Mouse (Mus musculus) yolk sac, embryonic 10.5 days (tissue): ENCODE results near the gene Mipep.
A peak's percentile ranks its signal among the peaks of the same experiment; 100 is the strongest.

Experiments used
- DNase-seq: peaks from one replicate; pipeline ENCODE4 v3.0.0-alpha.2; 2017; ENCODE audit warnings: low spot score

Mipep gene

GRCm38 (mm10) chr14:60802026-60802425, 17.7 kb downstream of the Mipep start:
- no peak for DNase-seq

GRCm38 (mm10) chr14:60804978-60805377, 20.6 kb downstream of the Mipep start:
- no peak for DNase-seq

DNA sequence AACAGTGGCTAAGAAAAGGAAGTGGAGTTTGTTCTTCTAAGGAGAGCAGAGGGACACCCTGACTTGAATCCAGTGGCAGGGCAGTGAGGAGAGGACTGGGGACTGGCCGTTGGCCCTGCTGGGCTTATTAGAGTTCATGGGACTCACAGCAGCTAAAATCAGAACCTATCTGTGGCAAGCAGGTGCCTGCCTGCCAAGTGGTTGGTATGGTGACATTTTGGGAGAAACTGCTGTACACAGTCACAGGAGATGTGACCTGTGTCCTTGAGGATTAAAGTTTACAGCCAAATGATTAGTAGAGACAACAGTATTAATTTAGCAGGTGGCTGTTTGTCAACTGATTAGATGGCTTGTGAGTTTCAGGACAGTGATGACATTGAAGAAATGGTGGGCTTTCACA, 21.5 kb downstream of the Mipep start:
- no peak for DNase-seq

DNA sequence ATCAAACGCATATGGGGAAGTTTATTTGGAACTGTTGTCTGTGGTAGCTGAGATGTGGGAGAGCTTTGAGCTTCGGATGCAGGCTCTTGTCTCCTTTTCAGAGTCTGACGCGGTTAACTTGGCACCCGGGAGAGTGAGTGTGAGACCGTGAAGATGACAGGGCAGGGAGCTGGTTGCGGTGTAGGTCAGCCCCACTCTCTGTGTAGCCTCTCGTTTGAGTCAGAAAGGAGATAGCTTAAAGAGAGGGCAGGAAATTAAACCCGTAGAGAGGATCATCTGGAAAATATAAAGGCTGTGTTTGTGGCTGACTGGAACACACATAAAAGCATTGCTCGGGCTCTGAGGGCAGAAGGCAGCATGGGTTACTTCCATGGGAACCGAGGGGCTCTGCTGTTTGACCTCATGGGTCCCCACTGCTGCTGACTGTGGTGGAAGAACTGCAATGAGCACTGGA, 22.5 kb downstream of the Mipep start:
- peak; percentile 8 for DNase-seq

GRCm38 (mm10) chr14:60809881-60810280, 25.5 kb downstream of the Mipep start:
- no peak for DNase-seq

- no peak for DNase-seq
Observed at GRCm38 (mm10) chr14:60811547-60811946, 27.2 kb downstream of the Mipep start.

- no peak for DNase-seq
Observed at GRCm38 (mm10) chr14:60815098-60815497, 30.7 kb downstream of the Mipep start.

DNA sequence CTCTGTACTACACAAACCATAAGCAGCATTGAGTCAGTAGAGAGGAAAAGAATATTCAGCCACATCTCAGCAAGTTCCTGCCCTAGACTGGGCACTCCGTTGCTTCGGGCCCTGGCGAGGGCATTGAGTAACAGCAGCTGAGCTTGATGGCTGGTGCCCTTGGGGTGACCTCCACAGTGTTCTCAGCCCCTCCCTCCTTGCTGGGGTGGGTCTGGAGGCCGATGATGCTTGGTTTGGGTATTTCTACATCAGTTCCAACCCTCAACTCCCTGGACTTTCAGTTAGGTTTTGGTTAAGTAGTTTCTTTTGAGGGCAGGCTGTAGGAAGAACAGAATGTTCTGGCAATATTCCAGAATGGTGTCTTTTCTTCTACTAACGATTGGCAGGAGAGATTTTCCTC, 33.7 kb downstream of the Mipep start:
- DNase-seq = no peak

DNA sequence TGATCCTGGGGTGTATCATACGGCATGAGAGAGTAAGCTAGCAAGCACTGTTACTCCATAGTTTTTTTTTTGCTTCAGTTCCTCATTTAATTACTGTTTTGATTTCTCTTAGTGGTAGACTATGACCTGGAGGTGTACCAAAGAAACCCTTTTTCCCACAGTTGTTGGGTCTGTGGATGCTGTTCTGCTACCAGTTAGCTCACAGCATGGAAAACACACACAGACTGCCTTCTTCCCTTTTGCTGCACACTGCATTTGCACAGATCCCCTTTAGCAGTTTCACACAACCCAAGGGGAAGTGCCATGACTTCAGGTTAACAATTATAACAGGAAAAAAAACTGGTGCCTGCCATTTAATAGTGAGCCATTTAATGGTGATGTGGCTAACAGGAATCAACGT, 45.7 kb downstream of the Mipep start:
- no peak for DNase-seq

GRCm38 (mm10) chr14:60836709-60837108, 52.3 kb downstream of the Mipep start:
- DNase-seq = no peak

DNA sequence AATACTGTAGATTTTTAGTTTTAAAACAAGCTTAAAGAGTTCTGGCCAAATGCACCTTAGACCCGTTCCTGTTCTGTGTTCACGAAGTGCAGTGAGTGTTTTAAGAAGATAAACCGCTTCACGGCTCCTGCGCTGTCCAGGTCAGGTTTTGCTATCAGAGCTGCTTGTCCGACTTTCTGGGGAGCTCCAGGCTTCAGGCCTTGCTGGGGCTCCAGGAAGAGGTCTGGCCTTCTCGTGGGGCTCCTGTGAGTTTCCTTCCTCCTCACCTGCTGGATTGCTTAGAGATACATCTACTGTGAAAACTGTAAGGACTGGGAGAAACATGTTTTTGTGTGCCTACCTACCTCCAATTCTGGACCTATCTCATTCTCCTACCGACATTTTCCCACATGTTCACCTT, 55.3 kb downstream of the Mipep start:
- DNase-seq = no peak

GRCm38 (mm10) chr14:60841977-60842659, 57.7 kb downstream of the Mipep start:
- DNase-seq = no peak

- DNase-seq = no peak
Observed at GRCm38 (mm10) chr14:60843596-60843995, 59.2 kb downstream of the Mipep start.

GRCm38 (mm10) chr14:60845261-60846045, 61.1 kb downstream of the Mipep start:
- peak; percentile 30 for DNase-seq

DNA sequence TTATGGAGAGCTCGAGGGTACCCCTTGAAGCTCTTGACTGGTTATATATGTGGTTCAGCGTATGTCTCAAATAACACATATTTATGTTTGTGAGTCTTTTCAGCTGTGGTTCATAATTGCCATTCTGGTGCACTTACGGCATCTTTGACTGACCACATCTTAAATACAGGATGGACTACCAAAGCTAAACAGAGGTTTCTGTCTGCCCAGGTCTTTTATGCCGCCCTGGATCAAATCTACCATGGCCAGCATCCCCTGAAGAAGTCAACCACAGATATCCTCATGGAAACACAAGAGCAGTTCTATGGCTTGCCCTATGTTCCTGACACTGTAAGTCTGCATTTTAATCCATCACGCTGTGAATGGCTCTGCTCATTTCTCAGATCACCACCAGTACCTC, 61.8 kb downstream of the Mipep start:
- DNase-seq = no peak

DNA sequence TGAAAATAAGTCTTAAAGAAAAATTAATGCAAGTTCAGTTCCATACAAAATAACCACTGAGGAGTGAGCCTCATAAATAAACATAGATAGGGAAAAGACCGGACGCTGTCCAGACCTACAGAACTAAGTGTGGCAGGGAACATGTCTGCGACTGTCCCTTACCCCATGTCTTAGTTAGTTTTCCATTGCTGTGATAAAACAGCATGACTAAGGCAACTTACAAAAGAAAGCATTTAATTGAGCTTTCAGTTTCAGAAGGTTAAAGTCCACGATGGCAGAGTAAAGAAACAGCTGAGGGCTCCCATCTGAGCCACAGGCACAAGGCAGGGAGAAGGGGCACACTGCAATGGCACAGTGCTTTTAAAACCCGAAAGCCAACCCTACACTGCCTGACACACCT, 63.8 kb downstream of the Mipep start:
- DNase-seq = no peak

- DNase-seq = no peak
Observed at GRCm38 (mm10) chr14:60850101-60850500, 65.7 kb downstream of the Mipep start.

DNA sequence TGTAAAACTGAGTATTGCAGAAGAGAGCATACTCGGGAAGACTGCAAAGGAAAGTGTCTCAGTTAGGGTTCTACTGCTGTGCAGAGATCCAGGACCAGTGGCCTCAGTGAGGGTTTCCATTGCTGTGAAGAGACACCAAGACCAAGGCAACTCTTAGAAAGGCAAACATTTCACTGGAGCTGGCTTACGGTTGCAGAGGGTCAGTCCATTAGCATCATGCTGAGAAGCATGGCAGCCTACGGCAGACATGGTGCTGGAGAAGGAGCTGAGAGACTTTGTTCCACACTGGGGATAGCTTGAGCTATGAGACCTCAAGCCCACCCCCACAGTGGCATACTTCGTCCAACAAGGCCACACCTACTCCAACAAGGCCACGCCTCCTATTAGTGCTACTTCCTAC, 67.3 kb downstream of the Mipep start:
- no peak for DNase-seq

DNA sequence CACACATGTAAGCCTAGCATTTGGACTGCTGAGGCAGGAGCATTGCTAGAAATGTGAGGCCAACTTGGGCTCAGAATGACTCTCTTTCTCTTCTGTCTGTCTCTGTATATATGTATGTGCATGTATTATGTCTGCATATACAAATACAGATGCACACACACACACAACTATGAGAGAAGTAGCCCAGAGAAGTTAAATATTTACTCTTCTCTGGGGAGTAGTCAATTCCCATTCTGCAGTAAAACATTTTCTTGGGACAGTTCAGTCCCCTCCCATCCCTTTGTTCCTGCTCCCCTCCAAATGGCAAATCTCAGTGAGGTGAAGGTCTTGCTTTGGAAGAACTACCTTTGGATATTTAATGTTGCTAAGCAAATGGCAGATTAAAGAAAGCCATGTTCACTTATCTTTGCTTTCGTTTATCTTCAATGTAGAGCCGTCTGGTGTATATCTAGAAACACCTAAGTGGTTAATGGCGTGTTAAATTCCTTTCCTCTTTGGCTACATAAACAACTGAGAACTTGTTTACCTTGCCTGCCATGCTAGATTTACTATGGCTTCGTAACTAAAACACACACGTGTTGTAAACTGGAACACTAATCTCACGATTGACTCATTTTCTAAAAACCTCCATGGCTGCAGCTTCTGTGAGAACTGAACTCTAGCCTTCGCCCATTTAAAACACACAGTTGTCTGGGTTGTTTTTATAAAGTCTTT, 72.0 kb downstream of the Mipep start:
- DNase-seq = peak; percentile 38

DNA sequence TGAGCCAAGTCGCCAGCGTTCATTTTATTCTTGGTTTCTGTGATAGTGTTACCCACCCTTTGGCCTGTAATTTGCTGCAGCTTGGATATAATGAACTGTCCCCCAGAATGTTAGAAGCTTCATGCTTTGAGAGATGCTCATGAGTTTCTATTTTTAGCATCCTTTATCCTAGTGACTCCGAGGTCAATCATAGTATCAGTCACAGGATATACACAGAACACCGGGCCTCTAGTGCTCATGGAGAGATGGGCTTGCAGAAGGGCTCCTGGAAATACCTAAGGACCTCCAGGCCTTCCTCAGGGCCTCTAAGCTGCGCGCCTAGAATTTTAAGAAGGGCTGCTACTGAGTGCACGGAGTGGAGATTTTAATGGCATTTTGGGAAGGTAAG, 72.5 kb downstream of the Mipep start:
- peak; percentile 24 for DNase-seq

- no peak for DNase-seq
Observed at GRCm38 (mm10) chr14:60863396-60863795, 79.0 kb downstream of the Mipep start.

- DNase-seq = no peak
Observed at GRCm38 (mm10) chr14:60866399-60866798, 82.0 kb downstream of the Mipep start.

- DNase-seq = no peak
Observed at GRCm38 (mm10) chr14:60868325-60868724, 84.0 kb downstream of the Mipep start.
